Mouse (Mus musculus) brain, embryonic 18.5 days (tissue): ENCODE data around the gene Six2.
A peak's percentile ranks its signal among the peaks of the same experiment; 100 is the strongest.

Experiments
- DNase-seq: peaks from one replicate; pipeline ENCODE4 v3.0.0-alpha.2; 2012; ENCODE audit warnings: low read depth, low spot score

Gene Six2

GRCm38 (mm10) chr17:85688236-85688910 is at the start of gene Six2:
Gene Six2, minus strand, starts transcription at chr17:85688274.
- no peak for DNase-seq

- no peak for DNase-seq
Measured at GRCm38 (mm10) chr17:85737090-85737780, 49.2 kb upstream of the Six2 start.

GRCm38 (mm10) chr17:85731329-85731728 is 43.3 kb upstream of the Six2 start:
- DNase-seq: no peak

- no peak for DNase-seq
Measured at GRCm38 (mm10) chr17:85730231-85731015, 42.3 kb upstream of the Six2 start.

- peak; percentile 12 for DNase-seq
Measured at GRCm38 (mm10) chr17:85728071-85728718, 40.1 kb upstream of the Six2 start.

GRCm38 (mm10) chr17:85725988-85726387 is 37.9 kb upstream of the Six2 start:
- no peak for DNase-seq

GRCm38 (mm10) chr17:85723166-85723565 is 35.1 kb upstream of the Six2 start:
- no peak for DNase-seq

GRCm38 (mm10) chr17:85717266-85717665 is 29.2 kb upstream of the Six2 start:
- DNase-seq: no peak

- no peak for DNase-seq
Measured at GRCm38 (mm10) chr17:85715784-85716183, 27.7 kb upstream of the Six2 start.

- no peak for DNase-seq
Measured at GRCm38 (mm10) chr17:85714370-85714769, 26.3 kb upstream of the Six2 start.

- DNase-seq: no peak
Measured at GRCm38 (mm10) chr17:85712874-85713273, 24.8 kb upstream of the Six2 start.

GRCm38 (mm10) chr17:85704369-85705260 is 16.5 kb upstream of the Six2 start:
- no peak for DNase-seq

- no peak for DNase-seq
Measured at GRCm38 (mm10) chr17:85700028-85700427, 12.0 kb upstream of the Six2 start.

- no peak for DNase-seq
Measured at GRCm38 (mm10) chr17:85698643-85699042, 10.6 kb upstream of the Six2 start.

- DNase-seq: no peak
Measured at GRCm38 (mm10) chr17:85697976-85698375, 9.9 kb upstream of the Six2 start.

- DNase-seq: no peak
Measured at GRCm38 (mm10) chr17:85694499-85694898, 6.4 kb upstream of the Six2 start.

GRCm38 (mm10) chr17:85693101-85693500 is 5.0 kb upstream of the Six2 start:
- DNase-seq: no peak

- no peak for DNase-seq
Measured at GRCm38 (mm10) chr17:85692594-85692993, 4.5 kb upstream of the Six2 start.

- no peak for DNase-seq
Measured at GRCm38 (mm10) chr17:85691701-85692536, 3.8 kb upstream of the Six2 start.

GRCm38 (mm10) chr17:85690969-85691335 is 2.9 kb upstream of the Six2 start:
- DNase-seq: no peak
